Mouse (Mus musculus) spleen, adult 18-20 months (tissue): ENCODE results near the gene Col9a2.

ENCODE experiments used
- DNase-seq, 2 experiments: peaks; one replicate each; pipeline ENCODE4 v3.0.0; 2022; ENCODE audit warnings: mixed read lengths in 2 of 2

The Col9a2 gene

GRCm38 (mm10) chr4:121039331-121040115 lies at the start of gene Col9a2:
Gene Col9a2, plus strand, starts transcription at chr4:121039385.
- DNase-seq: no peak

- DNase-seq: no peak
Measured at GRCm38 (mm10) chr4:120992284-120992683, 46.9 kb upstream of the Col9a2 start.

GRCm38 (mm10) chr4:120993025-120993424 lies 46.2 kb upstream of the Col9a2 start:
- DNase-seq: no peak

- DNase-seq: no peak
Measured at GRCm38 (mm10) chr4:120995911-120996310, 43.3 kb upstream of the Col9a2 start.

DNA sequence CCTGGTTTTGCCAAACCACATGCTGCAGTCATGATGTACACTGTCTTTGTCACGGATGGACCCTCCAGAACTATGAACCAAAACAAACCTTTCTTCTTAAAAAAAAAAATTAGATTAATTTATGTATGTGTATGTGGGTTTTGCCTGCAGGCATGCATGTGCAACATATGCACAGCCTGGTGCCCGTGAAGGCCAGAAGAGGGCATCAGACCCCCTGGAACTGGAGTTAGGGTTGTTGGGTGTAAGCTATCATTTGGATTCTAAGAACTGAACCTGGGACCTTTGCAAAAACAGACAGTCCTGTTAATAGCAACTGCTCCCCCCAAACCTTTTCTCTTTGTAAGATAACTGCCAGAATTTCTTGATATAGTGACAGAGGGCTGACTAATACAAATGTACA lies 38.1 kb upstream of the Col9a2 start:
- no peak for DNase-seq

GRCm38 (mm10) chr4:121001659-121002058 lies 37.5 kb upstream of the Col9a2 start:
- no peak for DNase-seq

GRCm38 (mm10) chr4:121002400-121003171 lies 36.6 kb upstream of the Col9a2 start:
- DNase-seq: no peak

DNA sequence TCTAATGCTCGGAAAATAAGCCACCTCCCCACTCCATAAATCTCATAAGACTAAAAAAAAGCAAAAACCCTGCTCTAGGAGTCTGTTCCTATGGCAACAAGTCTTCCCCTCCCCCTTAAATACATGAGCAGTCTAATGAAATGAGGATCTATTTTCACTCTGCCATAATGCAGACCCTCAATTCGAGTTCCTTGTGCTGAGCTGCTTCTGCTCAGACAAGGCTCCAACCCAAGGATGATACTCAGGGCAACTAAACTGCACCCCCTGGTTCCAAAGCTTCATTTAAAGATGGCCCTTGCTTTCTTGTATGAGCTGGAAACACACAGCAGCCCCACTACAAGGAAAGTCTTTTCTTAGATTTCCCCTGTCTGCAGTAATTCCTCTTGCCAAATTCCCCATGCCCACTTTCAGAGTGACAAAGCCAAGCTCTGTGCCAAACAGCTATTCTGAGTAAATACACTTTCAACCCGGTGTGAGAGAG lies 35.5 kb upstream of the Col9a2 start:
- DNase-seq: no peak

DNA sequence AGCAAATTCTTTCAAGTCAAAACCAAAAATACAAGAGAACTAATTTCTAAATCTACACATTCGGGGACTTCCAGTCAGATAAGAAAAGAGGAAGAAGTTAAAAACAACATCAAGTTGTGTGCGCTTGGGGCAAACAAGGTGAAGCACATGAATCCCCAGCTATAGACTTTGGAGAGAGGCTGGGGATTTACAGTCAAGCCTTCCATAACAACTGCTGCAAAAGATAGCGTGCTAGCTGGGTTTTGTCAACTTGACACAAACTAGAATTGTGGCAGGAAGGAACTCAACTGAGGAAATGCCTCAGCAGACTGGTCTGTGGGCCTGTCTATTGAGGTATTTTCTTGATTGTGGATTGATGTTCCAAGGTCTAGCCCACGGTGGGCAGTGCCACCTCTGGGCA lies 34.5 kb upstream of the Col9a2 start:
- DNase-seq: peak in 1 of 2 experiments; percentile 33

- no peak for DNase-seq
Measured at GRCm38 (mm10) chr4:121007006-121007405, 32.2 kb upstream of the Col9a2 start.

- no peak for DNase-seq
Measured at GRCm38 (mm10) chr4:121008071-121008745, 31.0 kb upstream of the Col9a2 start.

GRCm38 (mm10) chr4:121009151-121009550 lies 30.0 kb upstream of the Col9a2 start:
- DNase-seq: no peak

DNA sequence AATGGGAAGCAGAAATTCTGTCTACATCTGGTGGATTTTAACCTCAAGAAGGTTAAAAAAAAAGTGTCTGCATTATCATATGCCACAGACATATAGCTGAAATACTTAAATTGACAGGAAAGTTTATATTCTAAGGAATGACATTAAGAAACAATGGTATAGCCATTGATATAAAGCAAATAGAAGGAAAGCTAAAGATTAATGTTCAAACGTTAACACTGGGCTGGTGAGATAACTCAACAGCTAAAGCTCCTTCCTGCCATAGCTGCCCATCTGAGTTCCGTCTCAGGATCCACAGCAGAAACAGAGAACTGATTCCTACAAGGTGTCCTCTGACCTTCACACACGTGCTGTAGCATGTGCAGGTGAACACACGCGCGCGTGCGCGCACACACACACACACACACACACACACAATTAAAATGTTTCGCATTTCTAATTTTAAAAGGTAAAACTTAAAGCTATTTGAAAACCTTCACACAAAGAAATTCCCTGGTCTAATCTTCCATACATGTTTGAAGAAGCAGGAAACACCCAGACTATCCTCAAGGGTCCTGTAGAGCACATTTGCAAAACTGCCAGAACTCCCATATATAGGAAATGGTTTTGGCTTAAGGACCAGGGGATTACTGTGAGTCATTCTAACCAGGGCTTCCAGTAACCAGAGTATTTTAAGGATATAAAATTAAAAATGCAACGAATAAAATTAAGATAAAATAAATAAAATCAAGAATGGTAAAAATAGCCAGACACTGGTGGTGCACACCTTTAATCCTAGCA lies 28.2 kb upstream of the Col9a2 start:
- DNase-seq: no peak

DNA sequence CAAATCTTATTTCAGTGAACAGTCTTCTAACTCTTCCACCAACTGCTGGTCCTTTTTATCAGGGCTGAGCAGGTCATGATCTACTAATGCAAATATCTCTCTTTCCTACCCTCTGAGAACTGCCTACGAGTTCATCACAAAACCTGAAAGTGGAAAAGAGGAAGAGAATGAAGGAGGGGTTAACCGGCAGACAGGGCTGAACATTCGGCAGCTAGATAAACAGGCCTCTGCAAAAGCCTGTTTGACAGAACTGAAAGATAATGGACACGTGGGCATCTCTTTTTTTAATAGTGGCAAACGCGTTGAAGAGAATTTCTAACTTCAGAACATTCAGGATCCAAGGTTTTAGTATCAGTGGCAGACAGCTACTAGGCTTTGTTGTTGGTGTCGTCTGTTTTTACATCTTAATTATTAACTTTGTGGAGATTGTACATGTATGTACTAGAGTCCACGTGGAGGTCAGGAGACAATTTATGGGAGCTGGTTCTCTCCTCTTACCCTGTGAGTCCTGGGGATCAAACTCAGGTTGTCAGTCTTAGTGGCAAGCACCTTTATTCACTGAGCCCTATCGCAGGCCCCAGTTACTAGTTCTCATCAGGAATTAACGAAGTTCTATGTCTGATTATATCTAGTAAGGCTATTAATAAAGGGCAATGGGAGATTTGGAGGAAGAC lies 24.5 kb upstream of the Col9a2 start:
- no peak for DNase-seq

DNA sequence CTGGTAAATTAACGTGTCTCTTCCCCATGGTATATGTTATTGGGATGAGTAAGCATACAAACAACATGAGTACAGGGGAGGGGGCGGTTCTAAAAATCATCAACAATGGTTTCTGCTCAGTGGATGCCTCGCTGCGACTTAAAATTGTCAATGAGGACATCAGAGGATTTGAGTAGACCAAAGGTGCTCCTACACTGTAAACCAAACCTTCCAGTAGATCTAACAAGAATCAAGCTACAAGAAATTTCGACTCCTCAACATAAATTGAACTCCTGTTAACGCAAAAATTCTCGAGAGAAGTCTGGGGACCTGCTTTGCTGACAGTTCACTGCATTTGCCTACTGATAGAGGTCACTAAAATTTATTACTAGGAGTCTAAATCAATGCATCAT lies 23.9 kb upstream of the Col9a2 start:
- no peak for DNase-seq

DNA sequence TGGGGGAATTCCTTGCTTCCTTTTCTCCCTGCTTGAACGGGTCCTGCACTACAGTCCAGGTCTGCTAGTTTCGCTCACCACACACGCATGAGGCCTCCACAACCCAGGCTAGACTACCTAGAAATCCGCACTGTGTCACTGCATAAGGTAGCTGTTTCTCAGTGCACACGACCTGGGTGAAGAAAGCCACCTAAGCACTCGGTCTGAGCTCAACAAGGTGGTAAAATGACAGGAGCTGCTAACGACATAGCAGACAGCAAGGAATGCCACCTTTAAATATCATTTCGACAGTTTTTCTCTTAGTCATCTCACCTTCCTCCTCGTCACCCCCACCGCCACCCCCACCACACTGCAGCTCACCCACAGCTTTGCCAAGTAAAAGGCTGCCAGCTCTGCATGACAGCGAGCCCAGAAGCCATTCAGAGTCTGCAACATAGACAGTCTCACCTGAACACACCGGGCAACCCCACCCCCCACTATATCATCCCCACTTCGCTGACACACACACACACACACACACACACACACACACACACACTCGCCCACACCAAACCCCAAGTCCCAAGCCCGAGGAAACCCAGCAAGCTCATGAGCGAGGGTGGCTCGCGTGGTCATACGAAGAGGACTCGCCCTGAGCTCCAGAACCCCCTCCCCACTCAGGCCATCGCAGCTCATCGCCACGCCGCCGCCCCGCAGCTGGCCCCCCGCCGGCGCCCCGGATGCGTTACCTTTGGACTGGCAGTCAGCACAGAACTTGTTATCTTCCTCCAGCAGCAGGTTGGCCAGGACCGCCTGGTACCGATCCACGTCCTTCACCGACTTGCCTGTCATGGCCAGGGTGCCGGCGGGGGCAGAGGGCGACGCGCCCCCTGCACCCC lies 22.9 kb upstream of the Col9a2 start:
- peak; percentile 36 to 46 for DNase-seq

- peak; percentile 97 to 98 for DNase-seq
Measured at GRCm38 (mm10) chr4:121016928-121017657, 22.1 kb upstream of the Col9a2 start, which contains the start of gene Smap2. Gene Smap2, minus strand, starts transcription at chr4:121017247.

DNA sequence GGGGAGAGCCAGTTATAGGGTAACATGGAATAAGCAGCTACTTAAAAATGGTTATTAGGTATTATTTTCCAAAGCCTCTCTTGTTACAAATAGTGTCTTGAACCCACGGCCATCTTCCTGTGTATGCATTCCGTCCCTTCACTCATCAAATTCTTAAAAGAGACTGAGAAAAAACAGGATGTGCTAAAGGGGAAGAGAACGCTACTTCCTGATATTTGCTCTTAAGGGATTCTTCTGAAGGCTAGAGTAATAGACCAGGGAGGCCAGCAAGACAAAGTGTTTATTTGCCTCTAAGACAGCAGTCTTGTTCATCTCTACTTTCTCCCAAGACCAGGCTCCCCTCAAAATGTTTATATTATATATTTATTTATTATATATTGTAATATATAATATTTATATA lies 20.9 kb upstream of the Col9a2 start:
- no peak for DNase-seq

DNA sequence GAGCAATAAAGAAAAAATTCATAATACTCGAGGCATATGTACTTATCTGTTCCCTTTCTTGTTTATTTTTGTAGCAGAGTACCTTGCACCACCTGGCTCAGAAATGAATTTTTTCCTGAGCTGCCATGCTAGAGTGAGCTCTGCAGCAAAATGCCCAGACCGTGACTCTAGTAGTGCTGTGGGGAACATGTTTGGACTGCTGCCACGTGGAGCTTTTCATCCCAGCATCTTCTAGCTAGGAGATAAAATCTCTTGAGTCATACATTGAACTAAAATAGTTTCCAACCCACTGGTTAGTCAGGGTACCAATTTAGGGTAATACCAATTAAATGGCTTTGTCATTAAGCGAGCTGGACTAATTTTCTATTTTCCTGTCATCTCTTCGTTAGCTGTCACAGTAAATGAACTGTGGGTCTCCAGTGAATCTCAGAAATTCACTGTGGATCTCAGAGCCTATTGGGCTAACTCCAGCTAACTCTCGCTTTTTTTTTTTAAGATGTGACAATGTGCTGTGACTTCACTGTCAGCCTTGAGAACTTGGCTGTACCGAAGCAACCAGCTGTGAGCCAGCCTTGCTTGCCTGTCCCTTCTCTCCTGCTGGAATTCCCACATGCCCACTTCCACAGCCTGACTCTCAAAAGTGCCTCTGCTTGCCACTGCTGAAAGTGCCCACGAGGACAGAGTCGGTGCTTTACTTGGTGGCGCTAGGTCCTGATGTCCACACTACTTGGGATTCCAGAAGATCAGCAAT lies 19.0 kb upstream of the Col9a2 start:
- no peak for DNase-seq
